7 mouse cellular contexts compared by ENCODE assay signal in the genomic region with DNA sequence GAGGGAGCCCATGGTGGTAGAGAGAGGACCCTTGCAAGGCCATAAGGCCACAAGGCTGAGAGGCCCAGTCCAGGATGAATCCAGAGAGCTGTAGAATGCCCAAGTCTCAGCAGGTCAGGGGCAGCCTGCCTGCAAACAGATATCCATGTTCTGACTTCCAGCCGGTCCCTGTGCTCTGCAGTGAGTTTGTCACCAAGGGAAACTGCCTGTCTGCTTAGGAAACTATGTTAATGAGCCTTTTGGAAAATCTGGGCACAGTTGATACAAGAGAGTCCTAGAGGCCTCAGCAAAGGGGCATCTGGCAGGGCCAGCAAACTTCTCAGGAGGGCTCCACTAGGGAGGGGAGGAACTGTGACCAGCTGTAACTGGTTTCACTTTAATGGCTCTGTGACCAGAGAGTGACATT.
A peak's percentile ranks its signal among the peaks of the same experiment; 100 is the strongest.
DNase-seq lines count a peak whose midpoint lies in the region; ATAC-seq and TF ChIP-seq lines count a peak whose summit lies in the region.

No protein-coding gene starts in this region.

- H3K27me3 ChIP-seq in lung, embryonic 15.5 days: no peaks in the 10 kb centered on the region
- no peaks in the 10 kb centered on the region for H3K27me3 ChIP-seq in heart, adult 2 months (ENCODE audit: control insufficient read depth, insufficient read depth, low read length)
- no peaks in the 10 kb centered on the region for H3K27me3 ChIP-seq in kidney, embryonic 16.5 days (ENCODE audit: insufficient read depth, low read length)
- no peaks in the 10 kb centered on the region for H3K27me3 ChIP-seq in stomach, embryonic 15.5 days (replicated peaks)

- WGBS in lung, embryonic 15.5 days: 27% methylated on average over 1 of the region's 1 CpGs
- WGBS in heart, adult 2 months: 40% methylated on average over 1 of the region's 1 CpGs
- WGBS in kidney, embryonic 16.5 days: 14% methylated on average over 1 of the region's 1 CpGs
- WGBS in stomach, embryonic 15.5 days: 38% methylated on average over 1 of the region's 1 CpGs

- intact Hi-C loops in heart, adult 2 months (cut with DNase I): no loop called here

- no peaks in the 10 kb centered on the region for H3K36me3 ChIP-seq in lung, embryonic 15.5 days
- H3K36me3 ChIP-seq in heart, adult 2 months (ENCODE audit: control insufficient read depth, insufficient read depth, low read length): peaks cover 2% of the 10 kb centered on the region; the same call in 1 of the 2 replicates
- no peaks in the 10 kb centered on the region for H3K36me3 ChIP-seq in kidney, embryonic 16.5 days (ENCODE audit: insufficient read depth, low read length)
- no peaks in the 10 kb centered on the region for H3K36me3 ChIP-seq in stomach, embryonic 15.5 days

- no peak overlapping the region for H3K4me2 ChIP-seq in lung, embryonic 15.5 days
- no peak overlapping the region for H3K4me2 ChIP-seq in kidney, embryonic 16.5 days (replicated peaks; ENCODE audit: low read depth, low read length)
- no peak overlapping the region for H3K4me2 ChIP-seq in stomach, embryonic 15.5 days

- peaks cover 12% of the 10 kb centered on the region for H3K4me1 ChIP-seq in lung, embryonic 15.5 days
- H3K4me1 ChIP-seq in heart, adult 2 months (ENCODE audit: control insufficient read depth, insufficient read depth, low read length): peaks cover 5% of the 10 kb centered on the region
- H3K4me1 ChIP-seq in kidney, embryonic 16.5 days (ENCODE audit: insufficient read depth, low read length): peaks cover 10% of the 10 kb centered on the region
- H3K4me1 ChIP-seq in stomach, embryonic 15.5 days: no peaks in the 10 kb centered on the region

- H3K27ac ChIP-seq in lung, embryonic 15.5 days: peak overlapping the region; percentile 33
- H3K27ac ChIP-seq in heart, adult 2 months: peak overlapping the region; percentile 63
- H3K27ac ChIP-seq in kidney, embryonic 16.5 days (ENCODE audit: low read length): peak overlapping the region; percentile 41; the same call in 1 of the 2 replicates
- no peak overlapping the region for H3K27ac ChIP-seq in stomach, embryonic 15.5 days

- no peaks in the 10 kb centered on the region for H3K9me3 ChIP-seq in lung, embryonic 15.5 days
- no peaks in the 10 kb centered on the region for H3K9me3 ChIP-seq in kidney, embryonic 16.5 days (ENCODE audit: low read length)
- H3K9me3 ChIP-seq in stomach, embryonic 15.5 days: no peaks in the 10 kb centered on the region

- H3K79me2 ChIP-seq in heart, adult 2 months (replicated peaks; ENCODE audit: control insufficient read depth, insufficient read depth, low read length): no peaks in the 10 kb centered on the region

- TF ChIP-seq CTCF in heart, adult 2 months (IDR thresholded peaks at IDR 0.05): no peak

- TF ChIP-seq POLR2A in heart, adult 2 months (IDR thresholded peaks at IDR 0.05; ENCODE audit: insufficient read depth, low read depth, low read length): no peak

- ATAC-seq in lung, embryonic 15.5 days (ENCODE audit: borderline replicate concordance, extremely low read depth, low FRiP score, low TSS enrichment): peak; percentile 66; the same call in 1 of the 2 replicates
- ATAC-seq in kidney, embryonic 16.5 days (ENCODE audit: low FRiP score, low TSS enrichment): peak; percentile 82
- peak; percentile 35; the same call in 1 of the 2 replicates for ATAC-seq in stomach, embryonic 15.5 days (ENCODE audit: insufficient read depth, low FRiP score, low read depth)

- no peak for DNase-seq in lung, adult 18-20 months
- DNase-seq in heart, adult 2 months: peak; percentile 34 to 37
- DNase-seq in cerebellum, adult 9-11 months: no peak
- no peak for DNase-seq in gastrocnemius, postnatal 10 days

- H3K4me3 ChIP-seq in lung, embryonic 15.5 days: no peak overlapping the region
- H3K4me3 ChIP-seq in heart, adult 2 months: no peak overlapping the region
- H3K4me3 ChIP-seq in kidney, embryonic 16.5 days (ENCODE audit: low read length): no peak overlapping the region
- no peak overlapping the region for H3K4me3 ChIP-seq in stomach, embryonic 15.5 days (replicated peaks)

- 0 out of 2 replicates have a peak, but pooled peaks have one; percentile 22 for TF ChIP-seq EP300 in heart, adult 2 months (IDR thresholded peaks at IDR 0.05; ENCODE audit: insufficient read depth, low read depth, low read length)

- no peak overlapping the region for H3K9ac ChIP-seq in lung, embryonic 15.5 days
- no peak overlapping the region for H3K9ac ChIP-seq in heart, adult 2 months (ENCODE audit: low read depth, low read length)
- H3K9ac ChIP-seq in kidney, embryonic 16.5 days (replicated peaks; ENCODE audit: low read length): no peak overlapping the region
- no peak overlapping the region for H3K9ac ChIP-seq in stomach, embryonic 15.5 days

Comparison
In these comparisons a context has a peak if more than half of its experiments do, and no peak if none do; other contexts are left out.
1. DNase-seq: peak in heart, adult 2 months (2 of 2); none in lung, adult 18-20 months (0 of 2), cerebellum, adult 9-11 months (single experiment) and gastrocnemius, postnatal 10 days (single experiment).
2. Peak in every context shown above with its lines, with median percentiles within 50 percentile points of each other: ATAC-seq.